Mouse (Mus musculus) lung, postnatal 25 days (tissue): Measurements from ENCODE around the gene Lrrc30.

ENCODE experiments used
- DNase-seq: peaks from one replicate; pipeline ENCODE4 v3.0.0; 2022; ENCODE audit warnings: low spot score

Gene Lrrc30

DNA sequence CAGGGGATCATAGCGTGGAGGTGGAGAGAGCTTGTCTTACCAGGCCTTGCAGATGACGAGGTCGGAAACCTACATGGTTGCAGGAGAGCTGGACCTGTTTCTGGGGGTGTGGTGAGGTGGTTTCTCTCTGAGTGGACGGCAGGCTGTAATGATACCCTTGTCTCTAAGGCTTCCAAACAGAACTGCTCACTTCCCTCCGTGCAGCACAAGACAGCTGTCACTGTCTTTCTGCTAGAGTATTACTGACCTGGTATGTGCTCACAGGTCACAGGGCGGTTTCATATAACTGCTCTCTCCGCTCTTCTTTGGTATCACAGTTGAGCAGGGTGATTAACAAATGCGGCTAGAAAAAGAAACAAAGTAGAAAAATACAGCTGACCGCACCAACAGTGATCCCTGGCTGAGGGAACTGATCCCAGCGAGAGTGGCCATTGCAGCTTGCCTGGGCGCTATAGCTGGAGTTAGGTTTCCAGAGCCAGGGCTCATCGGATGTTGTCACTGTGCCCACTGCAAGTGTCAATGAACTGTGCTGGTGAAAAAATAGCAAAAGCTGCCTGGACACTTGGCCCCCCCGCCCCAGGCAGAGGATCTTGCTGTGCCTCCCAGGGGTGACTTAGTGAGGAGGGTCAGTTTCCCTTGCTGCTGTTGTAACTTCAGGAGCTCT lies at the start of gene Lrrc30:
Gene Lrrc30 (minus strand): TSS at position 48 of the 664 bp plus-strand sequence.
- DNase-seq: no peak

DNA sequence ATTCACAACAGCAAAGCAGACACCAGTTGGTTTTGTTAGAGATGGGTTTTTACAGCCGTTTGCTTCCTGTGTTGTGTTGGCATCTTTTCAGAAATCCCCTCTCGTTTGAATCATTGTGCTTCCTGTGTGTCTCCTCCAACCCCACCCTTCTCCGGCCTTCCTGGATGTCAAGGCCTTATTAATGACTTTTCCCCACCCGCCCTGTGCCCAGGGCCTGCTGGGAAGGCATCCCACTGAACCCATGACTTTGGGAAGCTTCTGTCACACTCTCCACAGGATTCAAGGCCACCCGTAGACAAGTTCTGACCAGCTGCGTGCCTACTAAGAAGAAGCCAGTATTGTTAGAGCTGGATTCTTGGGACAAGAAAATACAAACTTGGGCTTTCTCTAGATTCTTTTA lies 48.6 kb upstream of the Lrrc30 start:
- DNase-seq: peak; percentile 10

DNA sequence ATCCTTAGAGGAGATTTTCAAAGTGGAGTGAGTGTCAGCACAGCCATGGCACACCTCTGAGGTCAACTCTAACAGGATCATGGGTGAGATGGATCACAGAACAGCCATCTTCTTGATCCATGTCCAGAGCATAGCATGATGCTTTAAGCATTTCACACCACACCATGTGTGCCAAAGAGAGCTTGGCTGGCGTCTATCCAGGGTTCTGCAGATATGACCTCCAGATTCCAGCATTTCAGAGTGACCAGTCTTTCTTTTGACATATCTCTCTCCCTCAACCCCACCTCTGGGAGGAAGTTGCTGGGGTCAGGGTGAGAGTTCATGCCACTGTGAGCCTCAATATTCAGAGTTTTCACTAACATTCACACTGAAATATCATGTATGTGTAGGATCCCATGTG lies 46.1 kb upstream of the Lrrc30 start:
- no peak for DNase-seq

DNA sequence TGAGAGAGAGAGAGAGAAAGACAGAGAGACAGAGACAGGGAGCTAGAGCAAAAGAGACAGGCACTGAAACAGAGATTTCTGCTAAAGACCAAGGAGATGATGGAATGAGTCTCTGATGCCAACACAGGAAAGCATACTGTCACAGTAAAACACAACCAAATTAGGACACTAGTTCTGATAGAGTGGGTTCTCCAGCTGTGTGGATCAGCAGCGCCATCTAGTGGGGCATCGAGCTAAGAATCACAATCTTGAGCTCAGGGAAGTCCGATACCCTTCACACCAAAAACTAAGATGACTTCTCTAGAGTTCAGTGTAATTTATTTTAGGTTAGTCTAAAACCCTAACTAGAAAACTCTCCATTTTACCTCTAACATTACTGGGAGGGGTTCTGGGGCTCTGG lies 35.5 kb upstream of the Lrrc30 start:
- DNase-seq: peak; percentile 49

DNA sequence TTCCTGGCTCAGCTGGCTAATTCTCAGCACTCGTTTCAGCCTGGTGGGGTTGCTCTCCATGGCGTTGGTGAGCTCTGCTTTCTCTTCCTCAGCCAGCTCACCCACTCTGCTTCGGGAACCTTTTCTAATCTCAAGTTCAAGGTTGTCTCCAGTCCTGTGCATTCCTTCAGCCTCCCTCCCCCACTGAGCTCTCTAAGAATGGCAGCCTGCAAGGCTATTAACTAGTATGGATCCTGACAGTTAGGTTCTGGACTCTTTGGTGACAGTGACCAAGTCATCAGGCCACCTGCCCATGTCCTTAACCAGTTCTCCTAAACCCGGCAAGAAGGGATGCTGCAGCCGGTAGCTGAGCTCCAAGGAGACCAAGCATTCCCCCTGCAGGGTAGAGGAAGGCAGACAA lies 34.5 kb upstream of the Lrrc30 start:
- DNase-seq: no peak

DNA sequence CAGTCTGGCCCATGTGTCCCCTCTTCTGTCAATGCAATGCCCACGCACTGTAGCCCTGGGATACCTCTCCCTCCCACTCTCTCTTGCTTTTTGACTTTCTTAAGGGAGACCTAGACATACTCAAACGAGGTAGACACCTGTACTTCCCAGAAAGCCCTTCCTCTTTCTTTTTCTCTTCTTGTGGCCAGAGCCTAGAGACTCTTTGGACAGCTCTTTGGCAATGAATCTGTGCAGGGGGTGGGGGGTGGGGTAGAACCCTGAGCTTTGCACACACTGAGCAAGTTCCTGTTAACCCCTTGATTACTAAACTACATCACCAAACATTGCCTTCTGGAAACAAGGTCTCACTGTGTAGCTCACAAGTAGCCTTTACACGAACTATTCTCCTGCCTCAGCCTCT lies 31.8 kb upstream of the Lrrc30 start:
- DNase-seq: no peak

DNA sequence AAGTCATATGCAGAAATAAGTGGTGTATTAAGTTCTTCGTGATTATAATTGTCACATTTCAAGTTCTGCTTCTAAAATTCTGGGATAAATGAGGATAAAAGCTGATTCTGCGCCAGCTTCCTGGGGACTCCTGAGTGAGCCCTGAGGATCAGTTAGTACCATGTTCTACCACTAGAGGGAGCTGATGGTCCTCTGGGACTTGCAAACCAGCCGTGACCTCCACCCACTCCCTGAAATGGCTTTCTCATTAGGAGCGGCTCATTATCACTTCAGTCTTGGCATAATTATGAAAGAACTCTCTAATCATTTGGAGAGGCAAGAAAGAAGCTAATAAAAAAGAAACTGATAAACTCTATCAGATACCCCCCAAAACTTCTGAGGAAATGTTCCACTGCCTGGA lies 19.0 kb upstream of the Lrrc30 start:
- peak; percentile 70 for DNase-seq

DNA sequence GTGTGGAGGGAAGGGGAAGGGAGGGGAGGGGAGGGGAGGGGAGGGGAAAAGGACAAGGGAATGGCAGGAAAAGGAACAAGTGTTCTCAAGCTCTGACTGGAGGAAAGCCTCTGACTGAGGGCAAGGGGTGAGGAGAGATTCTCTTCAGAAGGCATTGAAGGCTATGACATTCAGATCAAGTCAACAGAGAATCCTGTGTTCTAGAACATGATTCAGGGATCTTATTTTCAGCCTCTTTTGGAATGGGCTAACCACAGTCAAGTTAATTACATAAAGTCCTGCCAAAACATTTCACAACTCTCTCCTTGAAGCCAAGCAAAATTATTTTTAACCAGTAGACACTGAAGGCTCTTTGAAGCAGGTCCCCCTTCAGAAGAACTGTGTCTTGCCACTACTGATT lies 9.1 kb upstream of the Lrrc30 start:
- peak; percentile 42 for DNase-seq

DNA sequence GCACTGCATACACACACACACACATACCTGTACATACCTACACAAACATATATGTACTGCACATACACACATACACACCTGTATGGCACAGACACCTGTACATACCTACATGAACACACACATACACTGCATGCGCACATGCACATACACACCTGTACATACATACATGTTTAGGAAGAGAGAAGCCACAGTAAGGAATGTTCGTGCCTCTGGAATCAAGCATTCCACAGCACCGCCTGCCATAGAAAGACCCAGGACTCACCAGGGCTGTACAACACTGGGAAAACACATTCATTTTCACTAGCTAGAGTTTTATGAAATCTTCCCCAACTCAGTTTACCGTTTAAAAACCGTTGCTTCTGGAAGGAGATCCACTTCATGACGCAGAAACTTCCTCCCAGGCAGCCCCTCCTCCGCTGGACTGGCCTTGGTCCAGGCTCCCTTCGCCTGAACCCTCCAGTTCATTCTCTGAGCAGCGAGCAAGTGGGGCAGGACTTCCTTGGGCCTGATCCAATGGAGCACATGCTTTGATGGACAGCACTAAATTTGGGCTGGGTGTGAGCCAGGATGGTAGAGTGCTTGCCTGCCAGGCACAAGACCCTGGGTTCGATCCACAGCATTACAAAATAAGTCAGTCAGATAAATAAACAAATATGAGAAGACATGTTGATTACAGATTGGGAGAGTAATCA lies 5.7 kb upstream of the Lrrc30 start:
- peak; percentile 36 for DNase-seq

DNA sequence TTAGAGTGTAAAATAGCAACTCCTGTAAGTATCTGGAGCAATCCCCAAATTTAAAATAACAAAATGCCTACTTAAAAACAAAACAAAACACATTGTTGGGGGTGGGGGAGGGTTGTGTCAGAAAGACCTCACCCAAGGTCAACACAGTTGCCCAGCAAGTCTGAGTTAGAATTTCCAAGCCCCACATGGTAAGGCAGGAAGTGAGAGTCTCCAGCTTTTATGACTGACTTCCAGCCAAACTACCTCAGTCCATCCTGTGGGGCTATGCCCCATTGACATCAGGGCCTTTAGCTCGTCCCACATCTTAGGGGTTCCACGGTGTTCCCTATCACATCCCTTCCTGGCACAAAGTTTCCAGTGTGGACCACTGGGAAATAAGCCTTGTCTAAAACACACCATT lies 4.4 kb upstream of the Lrrc30 start:
- no peak for DNase-seq

DNA sequence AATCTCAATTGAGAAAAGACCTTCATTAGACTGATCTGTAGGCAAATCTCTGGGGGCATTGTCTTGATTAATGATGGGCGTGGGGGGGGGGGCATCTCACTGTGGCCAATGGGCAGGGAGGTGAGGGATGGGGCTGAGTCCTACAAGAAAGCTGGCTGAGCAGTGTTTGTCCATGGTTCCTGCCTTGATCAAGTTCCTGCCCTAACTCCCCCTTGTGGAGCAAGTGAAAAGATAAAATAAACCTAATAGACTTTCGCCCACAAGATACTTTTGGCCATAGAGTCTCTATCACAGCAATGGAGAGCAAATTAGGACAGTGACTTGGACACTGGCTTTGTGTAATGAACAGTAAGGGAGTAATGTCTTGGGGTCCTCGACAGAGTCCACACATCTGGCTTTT lies 3.8 kb upstream of the Lrrc30 start:
- no peak for DNase-seq

DNA sequence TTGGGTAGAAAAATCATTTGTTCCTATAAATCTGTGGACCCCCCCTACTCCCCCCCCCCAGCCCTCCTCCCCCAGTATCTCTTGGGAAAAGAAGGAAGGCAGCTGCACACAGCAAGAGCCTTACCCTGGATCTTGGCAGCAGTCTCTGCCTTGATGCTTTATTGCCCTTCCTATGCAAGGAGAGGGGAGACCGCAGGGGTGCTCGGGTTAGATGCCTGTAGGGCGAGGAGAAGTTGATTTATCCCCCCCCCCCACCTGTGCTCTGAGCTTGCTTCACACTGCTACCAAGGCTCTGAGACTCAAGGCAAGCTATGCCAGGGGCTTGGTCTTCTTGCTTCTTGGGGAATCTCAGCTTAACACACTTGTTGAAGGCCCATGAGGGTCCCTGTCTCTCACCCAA lies 2.8 kb downstream of the Lrrc30 start:
- no peak for DNase-seq

DNA sequence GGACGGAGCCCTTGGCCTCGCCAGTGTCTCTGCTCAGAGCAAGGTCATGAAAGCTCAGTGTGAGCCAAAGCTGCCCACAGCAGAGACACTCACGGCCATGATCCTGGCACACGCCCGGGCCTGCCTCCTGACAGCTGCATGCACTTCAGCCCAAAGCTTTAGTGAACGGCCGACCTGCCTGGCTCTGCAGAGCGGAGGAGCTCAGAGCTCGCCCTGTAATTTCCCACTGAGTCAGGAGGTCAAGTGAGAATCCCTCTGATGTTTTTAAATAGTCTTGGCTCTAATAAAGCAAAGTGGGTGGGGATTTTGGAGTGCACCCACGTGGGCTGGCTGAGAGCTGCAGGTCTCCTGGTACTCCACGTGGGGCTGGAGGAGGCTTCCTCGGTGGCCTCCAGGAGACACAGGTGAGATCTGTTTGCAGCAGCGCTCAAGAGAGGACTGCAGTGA lies 3.3 kb downstream of the Lrrc30 start:
- DNase-seq: peak; percentile 25

DNA sequence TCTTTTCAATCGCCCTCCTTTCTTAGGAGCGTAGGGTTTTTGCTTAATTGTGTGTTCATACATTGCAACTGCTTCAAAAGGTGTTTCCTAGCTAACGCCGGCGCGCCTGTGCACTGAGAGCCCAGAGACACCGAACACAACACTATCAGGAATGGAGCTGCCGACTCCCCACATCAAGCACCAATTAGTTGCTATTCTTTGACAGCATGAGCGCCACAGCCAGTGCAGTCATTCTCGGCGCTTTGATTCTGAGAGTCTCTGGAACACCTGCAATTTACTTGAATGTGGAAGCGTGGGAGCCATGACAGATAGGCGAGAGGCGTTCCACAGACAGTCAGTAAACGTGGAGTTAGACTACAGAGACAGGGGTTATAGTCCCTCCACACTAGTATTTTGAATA lies 4.0 kb downstream of the Lrrc30 start:
- DNase-seq: no peak

DNA sequence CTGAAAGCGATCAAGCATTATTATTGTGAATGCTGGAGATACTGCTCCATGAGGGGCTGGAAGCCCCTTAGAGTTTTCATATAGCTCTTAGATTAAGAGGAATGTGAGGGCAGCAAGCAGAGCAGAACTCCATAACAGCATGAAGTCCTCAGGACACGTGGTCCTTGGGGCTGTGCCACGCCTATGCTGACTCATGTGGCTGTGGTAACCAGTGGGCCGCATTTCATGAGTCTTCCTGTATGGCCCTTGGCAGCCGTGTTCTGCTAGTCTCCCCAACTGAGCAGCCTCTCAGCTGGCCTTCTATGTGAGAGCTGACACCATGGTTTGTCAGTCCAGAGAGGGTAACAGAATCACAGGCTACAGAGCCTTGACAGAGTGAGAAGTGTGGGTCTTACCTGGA lies 7.1 kb downstream of the Lrrc30 start:
- DNase-seq: no peak

DNA sequence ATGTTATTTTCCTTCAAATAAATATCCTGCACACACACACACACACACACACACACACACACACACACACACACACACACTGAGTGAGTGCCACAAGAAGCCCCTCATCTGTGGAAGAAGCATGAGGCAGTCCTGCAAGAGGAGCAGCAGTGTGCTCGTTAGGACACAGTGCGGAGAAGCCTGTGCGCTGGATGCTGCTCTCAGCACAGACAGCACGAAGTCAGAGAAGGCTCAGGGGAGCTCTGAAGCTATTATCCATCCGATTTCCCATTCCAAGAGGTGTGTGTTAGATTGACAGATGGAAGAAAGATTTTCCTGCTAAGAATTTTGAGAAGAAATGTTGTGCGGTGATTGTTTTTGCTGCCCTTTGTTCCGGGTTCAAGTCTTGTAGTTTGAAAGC lies 13.5 kb downstream of the Lrrc30 start:
- DNase-seq: no peak

DNA sequence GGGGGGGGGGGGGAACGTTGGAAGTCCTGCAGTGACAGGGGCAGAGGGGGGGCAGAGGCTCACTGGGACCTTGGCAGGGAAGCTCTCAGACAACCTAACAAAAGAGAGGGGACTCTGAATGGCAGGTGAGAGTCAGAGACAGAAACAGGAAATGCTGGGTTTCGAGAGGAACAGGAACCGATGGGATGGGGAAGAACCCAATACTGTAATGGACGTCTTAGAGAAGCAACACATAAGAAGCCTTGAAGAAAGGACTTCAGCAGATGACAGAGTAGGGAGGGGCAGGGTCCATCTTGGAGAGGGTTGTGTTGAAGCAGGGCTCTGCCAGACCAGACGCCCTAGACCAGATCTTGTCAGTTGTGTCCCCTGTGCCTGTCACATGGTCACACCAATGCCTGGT lies 18.1 kb downstream of the Lrrc30 start:
- DNase-seq: no peak

DNA sequence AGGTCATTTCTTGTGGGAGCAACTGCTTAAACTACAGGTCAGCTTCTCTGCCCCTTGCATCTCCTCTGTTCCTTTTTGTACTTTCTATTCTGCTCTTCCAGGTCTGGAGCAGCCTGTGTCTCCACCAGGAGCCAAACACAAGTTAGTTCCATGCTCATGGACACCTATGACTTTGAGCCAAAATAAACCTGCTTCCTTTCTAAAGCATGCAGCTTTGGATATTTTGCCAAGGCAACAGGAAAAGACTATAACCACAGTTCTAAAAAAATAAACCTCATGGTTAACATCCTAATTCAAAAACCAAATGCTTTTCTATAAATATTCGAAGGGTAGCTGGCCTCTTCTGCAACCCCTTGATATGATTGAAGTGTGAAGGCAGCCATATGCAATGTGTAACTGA lies 19.9 kb downstream of the Lrrc30 start:
- no peak for DNase-seq

DNA sequence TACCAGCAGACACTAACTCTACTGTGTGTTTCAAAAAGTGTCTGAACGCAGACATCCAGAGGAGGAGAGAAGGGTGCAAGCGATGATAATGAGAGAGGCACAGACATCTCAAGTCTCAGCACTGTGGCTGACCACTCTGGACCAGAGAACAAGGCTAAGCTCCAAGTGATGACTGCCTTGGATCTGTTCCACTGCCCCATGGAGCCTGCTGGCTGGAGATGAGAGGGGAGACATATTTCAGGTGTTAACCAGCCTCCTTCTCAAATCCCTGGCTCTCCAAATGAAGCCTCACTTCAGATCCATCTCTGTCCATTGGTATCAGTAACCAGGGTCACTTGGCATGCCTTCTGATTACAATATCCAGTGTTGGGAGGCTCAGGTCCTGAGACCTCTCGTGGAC lies 20.4 kb downstream of the Lrrc30 start:
- DNase-seq: no peak

DNA sequence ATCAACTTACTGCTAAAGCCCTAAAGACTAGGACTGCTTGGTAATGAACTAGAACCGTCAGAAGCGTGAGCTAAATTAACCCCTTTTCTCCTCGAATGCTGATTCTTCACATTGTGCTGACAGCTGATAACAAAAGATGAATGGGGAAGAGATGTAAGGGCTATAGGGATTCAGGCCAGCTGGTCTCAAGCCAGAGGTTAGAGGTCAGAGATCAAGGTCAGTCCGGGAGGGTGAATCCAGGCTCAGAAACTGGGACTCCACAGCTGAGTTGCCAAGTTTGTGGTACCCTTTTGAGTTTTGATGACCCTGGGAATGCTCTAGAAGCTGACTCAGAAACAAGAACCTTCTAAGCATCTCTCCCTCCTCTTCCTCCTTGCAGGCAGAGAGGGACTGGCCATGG lies 28.1 kb downstream of the Lrrc30 start:
- DNase-seq: no peak

DNA sequence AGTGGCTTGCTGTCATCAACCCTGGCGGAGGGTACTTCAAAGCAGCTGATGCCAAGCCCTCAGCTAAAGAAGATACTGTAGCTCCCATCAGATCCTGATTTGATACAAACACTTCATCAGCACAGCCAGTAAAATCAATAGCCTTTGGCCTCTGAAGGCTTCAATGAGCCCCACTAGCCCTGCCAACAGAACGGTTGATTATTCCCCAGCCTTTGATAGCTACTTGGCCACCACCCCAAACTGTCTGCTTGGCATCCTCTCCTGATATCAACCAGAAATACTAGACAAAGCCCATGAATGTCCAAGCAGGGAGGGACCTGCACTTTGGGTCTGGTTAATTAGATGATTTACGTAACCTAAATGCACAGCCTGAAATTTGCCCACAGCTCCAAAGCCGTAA lies 30.0 kb downstream of the Lrrc30 start:
- DNase-seq: no peak

DNA sequence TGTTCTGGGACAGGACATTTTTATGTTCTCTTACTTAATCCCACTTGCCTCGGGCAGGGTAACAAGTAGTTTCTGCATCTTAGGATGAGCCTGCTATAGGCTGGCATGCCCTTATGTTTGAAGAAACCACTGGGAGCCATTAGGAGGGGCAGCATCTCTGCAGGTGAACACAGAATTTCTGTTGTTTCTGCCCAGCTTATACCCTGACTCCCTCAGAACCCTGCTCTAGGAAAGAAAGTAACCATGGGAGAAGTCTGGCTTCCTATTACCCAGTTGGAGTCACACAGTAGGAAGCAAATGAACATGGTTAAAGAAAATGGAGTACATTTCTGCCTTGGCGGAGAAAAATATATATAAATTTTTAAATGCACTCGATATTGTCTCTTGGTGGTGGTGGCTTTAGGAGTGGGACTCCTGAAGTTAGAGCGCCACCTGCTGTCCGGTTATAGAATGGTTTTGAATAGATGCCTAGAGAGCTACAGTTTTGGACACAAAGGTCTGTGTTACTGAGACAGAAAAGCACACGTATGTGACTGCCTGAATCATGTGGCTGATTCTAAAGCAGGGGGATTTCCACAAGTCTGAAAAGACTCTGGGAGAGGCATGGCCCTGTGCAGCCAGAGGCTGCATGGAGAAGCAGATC lies 47.5 kb downstream of the Lrrc30 start:
- peak; percentile 82 for DNase-seq

DNA sequence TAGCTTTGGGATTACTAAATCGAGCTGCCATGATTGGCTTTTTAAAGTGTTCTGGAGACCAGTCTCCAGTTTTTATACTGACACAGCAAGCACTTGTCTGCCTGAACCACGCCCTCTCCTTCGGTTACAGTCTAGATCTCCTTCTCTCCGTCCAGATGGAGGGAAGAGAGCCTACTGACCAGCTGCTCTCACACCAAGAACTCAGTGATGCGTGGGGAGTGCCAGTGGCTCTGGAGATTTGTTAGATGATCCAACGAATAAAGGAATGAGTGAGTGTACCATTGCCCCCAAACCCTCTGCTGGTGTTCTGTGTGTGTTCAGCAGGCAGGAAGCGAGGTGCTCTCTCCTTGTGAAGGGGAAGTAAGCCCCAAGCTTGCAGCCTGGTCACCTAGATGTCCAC lies 48.0 kb downstream of the Lrrc30 start:
- DNase-seq: no peak

DNA sequence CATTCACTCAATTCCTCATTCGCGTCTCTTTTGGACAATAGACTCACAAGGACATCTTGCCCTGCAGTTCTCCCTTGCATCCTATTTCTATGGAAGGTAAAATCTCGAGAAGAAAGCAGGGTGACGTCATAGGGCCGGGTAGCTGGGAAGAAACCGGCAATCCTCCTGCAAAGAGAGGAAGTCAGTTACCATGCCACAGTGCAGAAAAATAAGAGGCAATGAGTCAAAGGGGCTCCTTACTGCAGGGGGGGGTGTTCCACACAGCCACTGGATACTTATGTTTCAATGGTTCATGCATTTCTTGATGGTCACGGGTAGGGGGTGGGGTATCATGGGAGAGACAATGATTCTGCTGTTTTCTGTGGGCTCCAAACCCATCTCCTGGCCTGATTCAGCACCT lies 49.1 kb downstream of the Lrrc30 start:
- no peak for DNase-seq
